Mouse (Mus musculus) forebrain, postnatal 0 days (tissue): Measurements from ENCODE around the gene Fastkd1. TPM values are rescaled to one million over a fixed set of nuclear protein-coding genes. Genes with fewer than 3 reads are reported as not detected.

Experiments
- ATAC-seq: fragments of 200-750 bp; cut with Nextera tagmentation; 2 replicates; pipeline ENCODE4 v1.8.0; 2017; ENCODE audit warnings: mild to moderate bottlenecking, moderate library complexity
- DNase-seq: peaks from one replicate; pipeline ENCODE4 v3.0.0-alpha.2; 2015
- H3K27ac ChIP-seq: fragments of 300-500 bp; sonication (generic); 2 replicates; pipeline ENCODE4 v1.5.1; 2014; ENCODE audit warnings: low read depth, mild to moderate bottlenecking, antibody characterized with exemption, low read length, moderate library complexity, mixed read lengths
- H3K27me3 ChIP-seq: fragments of 300-500 bp; sonication (generic); 2 replicates; pipeline ENCODE4 v1.6.1; 2014; ENCODE audit warnings: mild to moderate bottlenecking, low read length, mixed read lengths; ENCODE audit not compliant: insufficient read depth
- H3K36me3 ChIP-seq: fragments of 300-500 bp; sonication (generic); 2 replicates; pipeline ENCODE4 v1.6.1; 2014; ENCODE audit warnings: mild to moderate bottlenecking, moderate library complexity; ENCODE audit not compliant: insufficient read depth
- H3K4me1 ChIP-seq: fragments of 300-500 bp; sonication (generic); 2 replicates; pipeline ENCODE4 v1.6.1; 2014; ENCODE audit warnings: antibody characterized with exemption; ENCODE audit not compliant: insufficient read depth
- H3K4me2 ChIP-seq: fragments of 300-500 bp; sonication (generic); 2 replicates; pipeline ENCODE4 v1.6.1; 2014; ENCODE audit warnings: low read depth, mild to moderate bottlenecking, moderate library complexity
- H3K4me3 ChIP-seq: fragments of 300-500 bp; sonication (generic); 2 replicates; pipeline ENCODE4 v1.5.1; 2014; ENCODE audit warnings: low read depth, low read length, mixed read lengths
- H3K9ac ChIP-seq: fragments of 300-500 bp; sonication (generic); 2 replicates; pipeline ENCODE4 v1.6.1; 2014; ENCODE audit warnings: mild to moderate bottlenecking
- H3K9me3 ChIP-seq: fragments of 300-500 bp; sonication (generic); 2 replicates; pipeline ENCODE4 v1.6.1; 2016; ENCODE audit warnings: low read length
- CTCF ChIP-seq: sonication (generic); IDR thresholded peaks from 2 replicates; pipeline ENCODE4 v1.5.1; 2016; ENCODE audit warnings: antibody characterized with exemption, control low read depth, low read depth
- WGBS: fragments of 180-500 bp; shearing (Covaris S2); extraction: QIAGEN DNeasy Blood & Tissue Kit; methylation state at CpG from one replicate; pipeline ENCODE4 v1.1.7; 2014; 5-methylcytosine and 5-hydroxymethylcytosine counted together
- polyA plus RNA-seq: library from polyadenylated mRNA; unstranded; fragments of >200 nt; fragmentation: Nextera tagmentation; extraction: Ambion mirVana; gene quantifications from 2 replicates; pipeline ENCODE4 v1.2.1, GENCODE M21; 2015
- total RNA-seq: library from RNA; depleted of rRNA; stranded (reverse); fragments of >200 nt; gene quantifications from 2 replicates; pipeline ENCODE4 v1.2.3, GENCODE M21; 2014

Fastkd1 gene
- total and polyA plus RNA-seq, 2 experiments from 2014 or later: 12.7 to 24.4 TPM

GRCm38 (mm10) chr2:69675266-69675665, 38.0 kb downstream of the Fastkd1 start:
- Histone ChIP-seq H3K4me3 (no peak overlapping the region), H3K4me1 (no peaks in the 10 kb centered on the region), H3K9me3 (no peaks in the 10 kb centered on the region), H3K27me3 (no peaks in the 10 kb centered on the region), H3K27ac (no peak overlapping the region), H3K4me2 (no peak overlapping the region), H3K9ac (no peak overlapping the region), H3K36me3 (no peaks in the 10 kb centered on the region)
- TF ChIP-seq CTCF: no peak
- WGBS: 73% methylated on average over 9 of the region's 9 CpGs
- ATAC-seq (no peak), DNase-seq (no peak)

GRCm38 (mm10) chr2:69673723-69674122, 39.6 kb downstream of the Fastkd1 start:
- no peak overlapping the region for H3K4me2 ChIP-seq
- no peak for TF ChIP-seq CTCF
- WGBS: 80% methylated on average over 5 of the region's 5 CpGs
- H3K27me3 ChIP-seq: no peaks in the 10 kb centered on the region
- H3K9ac ChIP-seq: no peak overlapping the region
- H3K27ac ChIP-seq: no peak overlapping the region
- no peaks in the 10 kb centered on the region for H3K9me3 ChIP-seq
- DNase-seq: no peak
- no peak overlapping the region for H3K4me3 ChIP-seq
- no peaks in the 10 kb centered on the region for H3K36me3 ChIP-seq
- no peaks in the 10 kb centered on the region for H3K4me1 ChIP-seq
- no peak for ATAC-seq

GRCm38 (mm10) chr2:69669853-69670252, 43.5 kb downstream of the Fastkd1 start, which contains the start of gene Klhl41:
Gene Klhl41, plus strand, starts transcription at chr2:69670120.
- H3K4me1 ChIP-seq: no peaks in the 10 kb centered on the region
- TF ChIP-seq CTCF: no peak
- no peak within 1 kb of the TSS for H3K27ac ChIP-seq
- DNase-seq (no peak), ATAC-seq (no peak)
- 89% methylated on average over 9 of the region's 9 CpGs for WGBS
- peaks cover 9% of the 10 kb centered on the region for H3K36me3 ChIP-seq
- no peaks in the 10 kb centered on the region for H3K9me3 ChIP-seq
- no peak within 1 kb of the TSS for H3K4me3 ChIP-seq
- no peak within 1 kb of the TSS for H3K9ac ChIP-seq
- no peaks in the 10 kb centered on the region for H3K27me3 ChIP-seq
- no peak within 1 kb of the TSS for H3K4me2 ChIP-seq

- Histone ChIP-seq H3K27ac (no peak overlapping the region), H3K27me3 (no peaks in the 10 kb centered on the region), H3K9ac (no peak overlapping the region), H3K9me3 (no peaks in the 10 kb centered on the region), H3K4me3 (no peak overlapping the region), H3K4me1 (no peaks in the 10 kb centered on the region), H3K4me2 (no peak overlapping the region), H3K36me3 (peaks cover 21% of the 10 kb centered on the region)
- 54% methylated on average over 6 of the region's 6 CpGs for WGBS
- DNase-seq (no peak), ATAC-seq (no peak)
- TF ChIP-seq CTCF: no peak
These were observed 44.9 kb downstream of the Fastkd1 start for GRCm38 (mm10) chr2:69668414-69668813.

- H3K4me2 ChIP-seq: no peak overlapping the region
- no peak overlapping the region for H3K27ac ChIP-seq
- no peaks in the 10 kb centered on the region for H3K9me3 ChIP-seq
- peaks cover 29% of the 10 kb centered on the region for H3K36me3 ChIP-seq
- DNase-seq: no peak
- no peak for TF ChIP-seq CTCF
- no peak overlapping the region for H3K4me3 ChIP-seq
- H3K27me3 ChIP-seq: no peaks in the 10 kb centered on the region
- H3K9ac ChIP-seq: no peak overlapping the region
- H3K4me1 ChIP-seq: no peaks in the 10 kb centered on the region
- 96% methylated on average over 4 of the region's 4 CpGs for WGBS
- no peak for ATAC-seq
These were observed 45.7 kb downstream of the Fastkd1 start for GRCm38 (mm10) chr2:69667656-69668055.

GRCm38 (mm10) chr2:69663827-69664476, 49.4 kb downstream of the Fastkd1 start:
- Histone ChIP-seq H3K4me3 (no peak overlapping the region), H3K36me3 (peaks cover 55% of the 10 kb centered on the region), H3K27ac (no peak overlapping the region), H3K9me3 (no peaks in the 10 kb centered on the region), H3K4me1 (no peaks in the 10 kb centered on the region), H3K27me3 (no peaks in the 10 kb centered on the region), H3K9ac (no peak overlapping the region), H3K4me2 (no peak overlapping the region)
- 89% methylated on average over 13 of the region's 13 CpGs for WGBS
- ATAC-seq (no peak), DNase-seq (no peak)
- no peak for TF ChIP-seq CTCF

- no peak for ATAC-seq
These were observed 54.0 kb downstream of the Fastkd1 start for GRCm38 (mm10) chr2:69659326-69659725.

More at GRCm38 (mm10) chr2:69659326-69659725, 54.0 kb downstream of the Fastkd1 start:
- no peaks in the 10 kb centered on the region for H3K9me3 ChIP-seq
- no peak overlapping the region for H3K27ac ChIP-seq
- peaks cover 59% of the 10 kb centered on the region for H3K36me3 ChIP-seq
- no peak for TF ChIP-seq CTCF
- no peak overlapping the region for H3K4me2 ChIP-seq
- 97% methylated on average over 4 of the region's 4 CpGs for WGBS
- H3K9ac ChIP-seq: no peak overlapping the region
- no peaks in the 10 kb centered on the region for H3K4me1 ChIP-seq
- no peaks in the 10 kb centered on the region for H3K27me3 ChIP-seq
- DNase-seq: no peak
- H3K4me3 ChIP-seq: no peak overlapping the region
